Mouse (Mus musculus) MEL (cell line): ENCODE measurements around the gene Cbr3.

Source experiments
- CTCF ChIP-seq, 3 experiments: IDR thresholded peaks in 2 of 3; conservative IDR thresholded peaks in 1 of 3; 2 replicates each; pipeline ENCODE4 v1.5.1; 2011 to 2012; ENCODE audit warnings: low read length in 3 of 3, low read depth in 2 of 3, mild to moderate bottlenecking in 2 of 3, improper control_type of control experiment in 1 of 3, inconsistent platforms in 1 of 3, mixed read lengths in 1 of 3, moderate library complexity in 1 of 3; ENCODE audit not compliant: control insufficient read depth in 1 of 3, insufficient read depth in 1 of 3, poor library complexity in 1 of 3, severe bottlenecking in 1 of 3
- ZC3H11A ChIP-seq: IDR thresholded peaks from 2 replicates; pipeline ENCODE4 v1.6.1; 2012; ENCODE audit warnings: low read depth, mild to moderate bottlenecking, inconsistent platforms, low read length, improper control_type of control experiment

GRCm38 (mm10) chr16:93683508-93684236 lies 657 bp downstream of the Cbr3 start:
- no peak for TF ChIP-seq CTCF (IDR thresholded peaks at IDR 0.05 in 2 of 3, conservative IDR thresholded peaks at IDR 0.05 in 1 of 3; ENCODE audit: control insufficient read depth in 1 of 3, insufficient read depth in 1 of 3, low read depth in 2 of 3, low read length in 3 of 3, poor library complexity in 1 of 3, severe bottlenecking in 1 of 3)
- no peak for TF ChIP-seq ZC3H11A
